In genomic region chr7:17047041-17047682, GRCm38 (mm10) we compare ENCODE assay signal across 17 mouse cellular contexts. TPM values are rescaled to one million over a fixed set of nuclear protein-coding genes. Genes with fewer than 3 reads are reported as not detected.
"Had no signal": no experiment of that assay in that cellular context is flagged by ENCODE, and none has a peak within 500 bp of the region (broad histone marks: within the 10 kb centered on the region; RNA-seq: fewer than 3 reads in every experiment).

No protein-coding gene starts in this region.

- H3K9me3 ChIP-seq: neural tube, embryonic 12.5 days; stomach, embryonic 15.5 days had no signal

- H3K9ac ChIP-seq: liver, embryonic 14.5 days; neural tube, embryonic 12.5 days; stomach, embryonic 15.5 days had no signal

- DNase-seq: kidney, adult 18-20 months; kidney, postnatal 10 days; kidney, postnatal 4 days; left cerebral cortex, postnatal 4 days; lung, adult 2 months; lung, postnatal 36 days; midbrain, embryonic 14.5 days; thymus, adult 2 months; thymus, postnatal 25 days had no signal

- H3K4me3 ChIP-seq: layer of hippocampus, adult 2 months; neural tube, embryonic 12.5 days; stomach, embryonic 15.5 days had no signal

- H3K27me3 ChIP-seq: neural tube, embryonic 12.5 days; stomach, embryonic 15.5 days had no signal

- ATAC-seq: lung, postnatal 0 days had no signal

- H3K4me1 ChIP-seq: neural tube, embryonic 12.5 days had no signal

- H3K4me2 ChIP-seq: neural tube, embryonic 12.5 days; stomach, embryonic 15.5 days had no signal

- H3K27ac ChIP-seq: layer of hippocampus, adult 2 months; liver, embryonic 14.5 days; neural tube, embryonic 12.5 days; stomach, embryonic 15.5 days had no signal

- H3K36me3 ChIP-seq: neural tube, embryonic 12.5 days had no signal

RNA-seq across cellular contexts. Expression of gene Hif3a, which starts 15.1 kb away (rescaled TPM):
- total RNA-seq: monocyte, adult 5-6 weeks; neutrophil, adult 5-6 weeks had no signal

RNA-seq across cellular contexts. Expression of gene Psg16, which starts 26.7 kb away (rescaled TPM):
- polyA plus RNA-seq: spleen, adult 2 months; thymus, adult 2 months had no signal

RNA-seq across cellular contexts. Expression of gene Ccdc8, which starts 54.7 kb away (rescaled TPM):
- total RNA-seq: neutrophil, adult 5-6 weeks had no signal
